Mouse (Mus musculus): ENCODE results near the gene Cep135. TPM values are rescaled to one million over a fixed set of nuclear protein-coding genes. Genes with fewer than 3 reads are reported as not detected.
A peak's percentile ranks its signal among the peaks of the same experiment; 100 is the strongest.

Gene Cep135
- polyA plus RNA-seq, 1 experiment from 2014 or later, result 6.1 TPM

- peaks cover 7% of the 10 kb centered on the region for H3K4me1 ChIP-seq
- H3K9me3 ChIP-seq (replicated peaks), result no peaks in the 10 kb centered on the region
- WGBS (ENCODE audit: insufficient replicate concordance), result 56% methylated on average over 4 of the region's 4 CpGs
- no peaks in the 10 kb centered on the region for H3K27me3 ChIP-seq (replicated peaks)
- H3K36me3 ChIP-seq, result peaks cover 3% of the 10 kb centered on the region; the same call in 1 of the 2 replicates
- H3K27ac ChIP-seq, result no peak overlapping the region
- H3K4me2 ChIP-seq, result no peak overlapping the region
- H3K4me3 ChIP-seq, result no peak overlapping the region
- ATAC-seq, result no peak
- H3K9ac ChIP-seq, result no peak overlapping the region
Measured at GRCm38 (mm10) chr5:76649897-76650296, 61.4 kb downstream of the Cep135 start.

- H3K4me2 ChIP-seq, result no peak overlapping the region
- ATAC-seq, result no peak
- H3K4me1 ChIP-seq, result peaks cover 8% of the 10 kb centered on the region
- H3K27ac ChIP-seq, result no peak overlapping the region
- 74% methylated on average over 5 of the region's 5 CpGs for WGBS (ENCODE audit: insufficient replicate concordance)
- no peak overlapping the region for H3K4me3 ChIP-seq
- no peaks in the 10 kb centered on the region for H3K27me3 ChIP-seq (replicated peaks)
- H3K9ac ChIP-seq, result no peak overlapping the region
- no peaks in the 10 kb centered on the region for H3K9me3 ChIP-seq (replicated peaks)
- H3K36me3 ChIP-seq, result no peaks in the 10 kb centered on the region; the same call in 1 of the 2 replicates
Measured at GRCm38 (mm10) chr5:76651151-76651725, 62.7 kb downstream of the Cep135 start.

GRCm38 (mm10) chr5:76656212-76656611, 67.7 kb downstream of the Cep135 start, which contains the start of gene C530008M17Rik:
Gene C530008M17Rik (plus strand): TSS chr5:76656512.
- Histone ChIP-seq H3K4me3 (peak within 1 kb of the TSS; percentile 83), H3K27me3 (replicated peaks) (no peaks in the 10 kb centered on the region), H3K27ac (peak within 1 kb of the TSS; percentile 90), H3K4me2 (peak within 1 kb of the TSS; percentile 97), H3K36me3 (no peaks in the 10 kb centered on the region), H3K4me1 (peaks cover 41% of the 10 kb centered on the region), H3K9ac (peak within 1 kb of the TSS; percentile 93), H3K9me3 (replicated peaks) (no peaks in the 10 kb centered on the region)
- WGBS (ENCODE audit: insufficient replicate concordance), result 88% methylated on average over 2 of the region's 2 CpGs
- no peak for ATAC-seq

GRCm38 (mm10) chr5:76657245-76658083, 69.0 kb downstream of the Cep135 start:
- Histone ChIP-seq H3K27me3 (replicated peaks) (no peaks in the 10 kb centered on the region), H3K4me2 (peak overlapping the region; percentile 97), H3K9ac (peak overlapping the region; percentile 93), H3K4me3 (peak overlapping the region; percentile 83), H3K9me3 (replicated peaks) (no peaks in the 10 kb centered on the region), H3K4me1 (peaks cover 53% of the 10 kb centered on the region), H3K36me3 (no peaks in the 10 kb centered on the region), H3K27ac (peak overlapping the region; percentile 90)
- ATAC-seq, result peak; percentile 64
- 1% methylated on average over 76 of the region's 80 CpGs for WGBS (ENCODE audit: insufficient replicate concordance)

GRCm38 (mm10) chr5:76658084-76658934, 69.8 kb downstream of the Cep135 start:
- Histone ChIP-seq H3K36me3 (no peaks in the 10 kb centered on the region), H3K4me2 (peak overlapping the region; percentile 97), H3K9ac (peak overlapping the region; percentile 93), H3K27me3 (replicated peaks) (no peaks in the 10 kb centered on the region), H3K9me3 (replicated peaks) (no peaks in the 10 kb centered on the region), H3K4me3 (peak overlapping the region; percentile 83), H3K27ac (peak overlapping the region; percentile 90), H3K4me1 (peaks cover 60% of the 10 kb centered on the region)
- 2% methylated on average over 38 of the region's 38 CpGs for WGBS (ENCODE audit: insufficient replicate concordance)
- ATAC-seq, result peak; percentile 94

GRCm38 (mm10) chr5:76659958-76660635, 71.6 kb downstream of the Cep135 start:
- H3K4me2 ChIP-seq, result peak overlapping the region; percentile 97; the same call in 1 of the 2 replicates
- no peaks in the 10 kb centered on the region for H3K36me3 ChIP-seq
- H3K9me3 ChIP-seq (replicated peaks), result no peaks in the 10 kb centered on the region
- no peaks in the 10 kb centered on the region for H3K27me3 ChIP-seq (replicated peaks)
- peak overlapping the region; percentile 90 for H3K27ac ChIP-seq
- ATAC-seq, result no peak
- 76% methylated on average over 8 of the region's 8 CpGs for WGBS (ENCODE audit: insufficient replicate concordance)
- H3K9ac ChIP-seq, result 0 out of 2 replicates have a peak overlapping the region, but pooled peaks have one; percentile 14
- no peak overlapping the region for H3K4me3 ChIP-seq
- peaks cover 60% of the 10 kb centered on the region for H3K4me1 ChIP-seq

GRCm38 (mm10) chr5:76661310-76661709, 72.8 kb downstream of the Cep135 start:
- WGBS (ENCODE audit: insufficient replicate concordance), result 32% methylated on average over 4 of the region's 4 CpGs
- H3K4me1 ChIP-seq, result peaks cover 58% of the 10 kb centered on the region
- H3K27me3 ChIP-seq (replicated peaks), result no peaks in the 10 kb centered on the region
- peak overlapping the region; percentile 53 for H3K27ac ChIP-seq
- ATAC-seq, result no peak
- H3K4me2 ChIP-seq, result peak overlapping the region; percentile 40
- no peaks in the 10 kb centered on the region for H3K36me3 ChIP-seq
- no peaks in the 10 kb centered on the region for H3K9me3 ChIP-seq (replicated peaks)
- H3K9ac ChIP-seq, result no peak overlapping the region
- no peak overlapping the region for H3K4me3 ChIP-seq

- WGBS (ENCODE audit: insufficient replicate concordance), result 82% methylated on average over 7 of the region's 7 CpGs
- H3K27me3 ChIP-seq (replicated peaks), result no peaks in the 10 kb centered on the region
- no peaks in the 10 kb centered on the region for H3K36me3 ChIP-seq
- no peak overlapping the region for H3K27ac ChIP-seq
- H3K4me3 ChIP-seq, result no peak overlapping the region
- H3K9me3 ChIP-seq (replicated peaks), result no peaks in the 10 kb centered on the region
- no peak overlapping the region for H3K9ac ChIP-seq
- no peak overlapping the region for H3K4me2 ChIP-seq
- ATAC-seq, result no peak
- H3K4me1 ChIP-seq, result peaks cover 49% of the 10 kb centered on the region
Measured at GRCm38 (mm10) chr5:76664936-76665335, 76.4 kb downstream of the Cep135 start.

- Histone ChIP-seq H3K4me2 (no peak overlapping the region), H3K4me1 (peaks cover 48% of the 10 kb centered on the region), H3K4me3 (no peak overlapping the region), H3K9me3 (replicated peaks) (no peaks in the 10 kb centered on the region), H3K36me3 (no peaks in the 10 kb centered on the region), H3K27ac (no peak overlapping the region), H3K27me3 (replicated peaks) (no peaks in the 10 kb centered on the region), H3K9ac (no peak overlapping the region)
- WGBS (ENCODE audit: insufficient replicate concordance), result 58% methylated on average over 7 of the region's 7 CpGs
- ATAC-seq, result no peak
Measured at GRCm38 (mm10) chr5:76665421-76665820, 76.9 kb downstream of the Cep135 start.

GRCm38 (mm10) chr5:76666026-76666756, 77.7 kb downstream of the Cep135 start:
- H3K9ac ChIP-seq, result no peak overlapping the region
- no peak overlapping the region for H3K4me2 ChIP-seq
- 79% methylated on average over 6 of the region's 6 CpGs for WGBS (ENCODE audit: insufficient replicate concordance)
- no peaks in the 10 kb centered on the region for H3K36me3 ChIP-seq
- no peak overlapping the region for H3K4me3 ChIP-seq
- no peaks in the 10 kb centered on the region for H3K9me3 ChIP-seq (replicated peaks)
- peaks cover 45% of the 10 kb centered on the region for H3K4me1 ChIP-seq
- H3K27me3 ChIP-seq (replicated peaks), result no peaks in the 10 kb centered on the region
- H3K27ac ChIP-seq, result no peak overlapping the region
- no peak for ATAC-seq

GRCm38 (mm10) chr5:76668118-76668517, 79.6 kb downstream of the Cep135 start:
- 56% methylated on average over 5 of the region's 5 CpGs for WGBS (ENCODE audit: insufficient replicate concordance)
- H3K4me2 ChIP-seq, result no peak overlapping the region

More at GRCm38 (mm10) chr5:76668118-76668517, 79.6 kb downstream of the Cep135 start:
- Histone ChIP-seq H3K9ac (no peak overlapping the region), H3K4me1 (peaks cover 25% of the 10 kb centered on the region), H3K27me3 (replicated peaks) (no peaks in the 10 kb centered on the region), H3K9me3 (replicated peaks) (no peaks in the 10 kb centered on the region), H3K4me3 (no peak overlapping the region), H3K36me3 (no peaks in the 10 kb centered on the region), H3K27ac (no peak overlapping the region)
- no peak for ATAC-seq

Data from liver, embryonic 12.5 days (tissue).